Mouse (Mus musculus): ENCODE measurements around the gene Klhl42. TPM values are rescaled to one million over a fixed set of nuclear protein-coding genes. Genes with fewer than 3 reads are reported as not detected.

Gene Klhl42
- polyA plus RNA-seq, 1 experiment = 3.9 TPM

DNA sequence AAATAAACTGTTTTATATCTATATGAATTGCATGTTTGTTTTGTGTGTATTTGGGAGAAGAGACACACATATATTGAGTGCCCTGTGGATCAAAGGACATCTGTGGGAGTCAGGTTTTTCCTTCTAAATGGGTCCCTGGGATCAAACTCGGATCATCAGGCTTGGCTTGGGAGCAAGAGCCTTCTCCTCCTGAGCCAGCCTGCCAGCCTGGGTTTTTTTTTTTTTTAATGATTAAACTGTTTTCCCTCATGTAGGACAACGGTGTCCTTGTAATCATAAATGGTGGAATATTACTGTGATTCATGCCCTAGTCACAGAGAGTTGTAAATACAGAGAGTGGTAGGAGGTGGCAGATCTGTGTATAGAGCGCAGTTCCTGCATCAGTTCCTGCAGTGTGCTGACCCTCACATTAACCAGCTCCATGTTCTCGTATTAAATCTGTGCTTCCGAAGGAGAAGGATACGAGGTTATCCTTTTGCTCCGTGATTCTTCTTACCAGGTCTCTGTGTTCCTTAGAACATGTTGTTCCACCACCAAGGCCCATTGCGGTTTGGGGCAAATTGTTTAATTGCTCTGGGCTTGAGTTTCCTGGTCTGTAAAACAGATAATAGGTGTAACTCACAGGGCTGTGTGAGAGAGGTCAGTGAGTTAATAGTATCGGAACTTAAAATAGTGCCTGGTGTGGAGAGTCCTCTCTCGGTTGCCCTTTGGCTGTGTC, 26.8 kb upstream of the Klhl42 start:
- 33% methylated on average over 10 of the region's 10 CpGs for WGBS
- H3K36me3 ChIP-seq (ENCODE audit: control insufficient read depth, insufficient read depth, low read length) = peaks cover 24% of the 10 kb centered on the region
- peak overlapping the region; percentile 5; the same call in 1 of the 2 replicates for H3K4me3 ChIP-seq (ENCODE audit: low read depth, low read length)
- peak overlapping the region; percentile 83 for H3K27ac ChIP-seq (ENCODE audit: insufficient read depth, low read depth, low read length)
- H3K4me1 ChIP-seq (ENCODE audit: control insufficient read depth, insufficient read depth, insufficient read length, low read length) = peaks cover 24% of the 10 kb centered on the region
- H3K27me3 ChIP-seq (ENCODE audit: control insufficient read depth, insufficient read depth, low read length) = no peaks in the 10 kb centered on the region
- TF ChIP-seq CTCF (IDR thresholded peaks at IDR 0.05; ENCODE audit: extremely low read depth, insufficient read length, insufficient replicate concordance, low read depth, low read length) = no peak
- no peak for TF ChIP-seq POLR2A (IDR thresholded peaks at IDR 0.05; ENCODE audit: low read depth, low read length)

- Histone ChIP-seq H3K27ac (ENCODE audit: insufficient read depth, low read depth, low read length) (peak overlapping the region; percentile 83), H3K36me3 (ENCODE audit: control insufficient read depth, insufficient read depth, low read length) (peaks cover 22% of the 10 kb centered on the region), H3K27me3 (ENCODE audit: control insufficient read depth, insufficient read depth, low read length) (no peaks in the 10 kb centered on the region), H3K4me1 (ENCODE audit: control insufficient read depth, insufficient read depth, insufficient read length, low read length) (peaks cover 24% of the 10 kb centered on the region), H3K4me3 (ENCODE audit: low read depth, low read length) (peak overlapping the region; percentile 5; the same call in 1 of the 2 replicates)
- 29% methylated on average over 6 of the region's 6 CpGs for WGBS
- TF ChIP-seq POLR2A (IDR thresholded peaks at IDR 0.05; ENCODE audit: low read depth, low read length) = no peak
- no peak for TF ChIP-seq CTCF (IDR thresholded peaks at IDR 0.05; ENCODE audit: extremely low read depth, insufficient read length, insufficient replicate concordance, low read depth, low read length)
Observed at GRCm38 (mm10) chr6:147064944-147065261, 26.3 kb upstream of the Klhl42 start.

DNA sequence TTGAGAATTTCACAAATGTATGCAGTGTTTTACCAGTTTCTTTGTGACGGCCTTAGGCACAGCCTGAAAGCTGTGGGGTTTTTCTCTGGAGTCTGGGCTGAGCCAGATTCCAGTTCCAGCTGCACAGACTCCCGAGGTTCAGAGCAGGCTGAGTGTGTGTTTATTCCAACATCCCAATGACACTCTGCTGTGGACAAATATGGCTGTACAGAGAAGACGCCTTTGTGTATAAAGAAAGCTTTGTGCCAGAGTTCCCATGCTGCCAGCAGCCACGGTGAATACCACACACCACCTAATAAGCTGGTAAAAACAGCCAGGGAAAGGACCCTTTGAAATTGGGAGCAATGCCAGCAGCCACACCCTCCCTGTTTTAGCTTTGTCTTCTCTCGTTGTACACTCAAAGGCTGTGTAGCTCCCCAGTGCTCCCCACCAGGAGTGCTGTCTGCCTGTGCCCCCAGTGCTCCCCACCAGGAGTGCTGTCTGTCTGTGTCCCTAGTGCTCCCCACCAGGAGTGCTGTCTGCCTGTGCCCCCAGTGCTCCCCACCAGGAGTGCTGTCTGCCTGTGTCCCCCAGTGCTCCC, 15.3 kb upstream of the Klhl42 start:
- TF ChIP-seq POLR2A (IDR thresholded peaks at IDR 0.05; ENCODE audit: low read depth, low read length) (no peak), CTCF (IDR thresholded peaks at IDR 0.05; ENCODE audit: extremely low read depth, insufficient read length, insufficient replicate concordance, low read depth, low read length) (no peak)
- Histone ChIP-seq H3K27ac (ENCODE audit: insufficient read depth, low read depth, low read length) (no peak overlapping the region; the same call in 1 of the 2 replicates), H3K4me3 (ENCODE audit: low read depth, low read length) (no peak overlapping the region), H3K36me3 (ENCODE audit: control insufficient read depth, insufficient read depth, low read length) (peaks cover 21% of the 10 kb centered on the region), H3K4me1 (ENCODE audit: control insufficient read depth, insufficient read depth, insufficient read length, low read length) (no peaks in the 10 kb centered on the region), H3K27me3 (ENCODE audit: control insufficient read depth, insufficient read depth, low read length) (no peaks in the 10 kb centered on the region)
- WGBS = 44% methylated on average over 5 of the region's 5 CpGs

GRCm38 (mm10) chr6:147076878-147077277, 14.3 kb upstream of the Klhl42 start:
- TF ChIP-seq POLR2A (IDR thresholded peaks at IDR 0.05; ENCODE audit: low read depth, low read length) (no peak), CTCF (IDR thresholded peaks at IDR 0.05; ENCODE audit: extremely low read depth, insufficient read length, insufficient replicate concordance, low read depth, low read length) (no peak)
- H3K4me1 ChIP-seq (ENCODE audit: control insufficient read depth, insufficient read depth, insufficient read length, low read length) = no peaks in the 10 kb centered on the region
- no peak overlapping the region for H3K4me3 ChIP-seq (ENCODE audit: low read depth, low read length)
- no peaks in the 10 kb centered on the region for H3K27me3 ChIP-seq (ENCODE audit: control insufficient read depth, insufficient read depth, low read length)
- WGBS = 92% methylated on average over 8 of the region's 8 CpGs
- no peak overlapping the region for H3K27ac ChIP-seq (ENCODE audit: insufficient read depth, low read depth, low read length)
- peaks cover 12% of the 10 kb centered on the region for H3K36me3 ChIP-seq (ENCODE audit: control insufficient read depth, insufficient read depth, low read length)

GRCm38 (mm10) chr6:147079919-147080318, 11.3 kb upstream of the Klhl42 start:
- no peak for TF ChIP-seq CTCF (IDR thresholded peaks at IDR 0.05; ENCODE audit: extremely low read depth, insufficient read length, insufficient replicate concordance, low read depth, low read length)
- TF ChIP-seq POLR2A (IDR thresholded peaks at IDR 0.05; ENCODE audit: low read depth, low read length) = no peak
- H3K4me3 ChIP-seq (ENCODE audit: low read depth, low read length) = no peak overlapping the region
- H3K27ac ChIP-seq (ENCODE audit: insufficient read depth, low read depth, low read length) = no peak overlapping the region
- no peaks in the 10 kb centered on the region for H3K4me1 ChIP-seq (ENCODE audit: control insufficient read depth, insufficient read depth, insufficient read length, low read length)
- 89% methylated on average over 10 of the region's 10 CpGs for WGBS
- no peaks in the 10 kb centered on the region for H3K27me3 ChIP-seq (ENCODE audit: control insufficient read depth, insufficient read depth, low read length)
- H3K36me3 ChIP-seq (ENCODE audit: control insufficient read depth, insufficient read depth, low read length) = peaks cover 3% of the 10 kb centered on the region; the same call in 1 of the 2 replicates

- no peaks in the 10 kb centered on the region for H3K27me3 ChIP-seq (ENCODE audit: control insufficient read depth, insufficient read depth, low read length)
- WGBS = 65% methylated on average over 7 of the region's 7 CpGs
- H3K27ac ChIP-seq (ENCODE audit: insufficient read depth, low read depth, low read length) = no peak overlapping the region
- H3K4me3 ChIP-seq (ENCODE audit: low read depth, low read length) = no peak overlapping the region
- no peaks in the 10 kb centered on the region for H3K36me3 ChIP-seq (ENCODE audit: control insufficient read depth, insufficient read depth, low read length)
- TF ChIP-seq POLR2A (IDR thresholded peaks at IDR 0.05; ENCODE audit: low read depth, low read length) = no peak
- H3K4me1 ChIP-seq (ENCODE audit: control insufficient read depth, insufficient read depth, insufficient read length, low read length) = no peaks in the 10 kb centered on the region; the same call in 1 of the 2 replicates
Observed at GRCm38 (mm10) chr6:147085398-147086040, 5.7 kb upstream of the Klhl42 start.

- Histone ChIP-seq H3K4me3 (ENCODE audit: low read depth, low read length) (no peak within 1 kb of the TSS), H3K4me1 (ENCODE audit: control insufficient read depth, insufficient read depth, insufficient read length, low read length) (no peaks in the 10 kb centered on the region; the same call in 1 of the 2 replicates), H3K27ac (ENCODE audit: insufficient read depth, low read depth, low read length) (no peak within 1 kb of the TSS), H3K27me3 (ENCODE audit: control insufficient read depth, insufficient read depth, low read length) (no peaks in the 10 kb centered on the region), H3K36me3 (ENCODE audit: control insufficient read depth, insufficient read depth, low read length) (no peaks in the 10 kb centered on the region)
- TF ChIP-seq POLR2A (IDR thresholded peaks at IDR 0.05; ENCODE audit: low read depth, low read length) = no peak
- WGBS = 40% methylated on average over 20 of the region's 20 CpGs
Observed at GRCm38 (mm10) chr6:147086594-147087225, 4.5 kb upstream of the Klhl42 start, which contains the start of gene Mansc4. Mansc4 (minus strand) TSS chr6:147087032.
